19 mouse cellular contexts compared by ENCODE assay signal in the genomic region with DNA sequence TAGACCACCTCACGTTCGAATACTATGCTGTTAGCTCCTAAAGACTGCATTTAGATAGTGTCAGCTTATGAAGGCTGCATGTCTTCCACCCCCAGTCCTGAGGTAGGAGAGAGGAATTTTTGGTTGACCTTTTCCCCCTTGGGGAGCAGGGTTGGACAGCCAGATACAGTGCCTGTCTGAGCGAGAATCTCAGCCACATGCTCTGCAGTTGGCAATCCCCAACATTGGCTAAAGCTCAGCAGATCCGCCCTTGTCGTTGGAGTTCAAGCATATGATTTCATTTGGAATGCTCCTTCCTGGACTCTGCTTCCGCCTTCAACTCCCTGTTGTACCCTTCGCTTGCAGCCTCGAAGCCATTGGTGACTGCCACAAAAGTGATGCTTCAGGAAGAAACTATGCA. TPM values are rescaled to one million over a fixed set of nuclear protein-coding genes. Genes with fewer than 3 reads are reported as not detected.
DNase-seq lines count a peak whose midpoint lies in the region.
"Had no signal": no experiment of that assay in that cellular context is flagged by ENCODE, and none has a peak within 500 bp of the region (broad histone marks: within the 10 kb centered on the region; RNA-seq: fewer than 3 reads in every experiment).

No protein-coding gene starts in this region.

- DNase-seq in gastrocnemius, postnatal 14 days = peak; percentile 25
- no peak for DNase-seq in gastrocnemius, postnatal 10 days
- peak; percentile 46 for DNase-seq in adipocyte (ENCODE audit: low spot score)
- DNase-seq in gastrocnemius, postnatal 36 days = peak; percentile 18 to 29
- no peak for DNase-seq in cerebellum, adult 8-10 months
- no peak for DNase-seq in retina, postnatal 1 day
- DNase-seq: adrenal gland, postnatal 10 days; adrenal gland, postnatal 36 days; cerebellum, adult 18-20 months; cerebellum, adult 9-11 months; cerebellum, postnatal 25 days; forebrain, postnatal 0 days; heart, postnatal 36 days; kidney, adult 18-20 months had no signal

- intact Hi-C loops in gastrocnemius, postnatal 14 days (cut with DNase I; ENCODE audit: low total_unique reads) = no loop called here
- intact Hi-C loops in gastrocnemius, postnatal 36 days (cut with DNase I) = no loop called here

RNA-seq across cellular contexts. Expression of gene Emp1, which starts 26.0 kb away (rescaled TPM):
- total RNA-seq in gastrocnemius, postnatal 14 days (2021) = 100 to 1,000 TPM in 1 of 2 experiments, 10 to 100 TPM in 1; 83.9 to 105 TPM
- 100 to 1,000 TPM; 145 to 163 TPM for total RNA-seq in gastrocnemius, postnatal 10 days (2021)
- total RNA-seq in gastrocnemius, postnatal 36 days (2021) = 10 to 100 TPM; 25.5 to 34.9 TPM
- total RNA-seq: granulocyte monocyte progenitor cell, adult 5-6 weeks; MEL had no signal

RNA-seq across cellular contexts. Expression of gene Pbp2, which starts 26.2 kb away (rescaled TPM):
- not detected for total RNA-seq in gastrocnemius, postnatal 14 days (2021)
- not detected for total RNA-seq in gastrocnemius, postnatal 10 days (2021)
- total RNA-seq in gastrocnemius, postnatal 36 days (2021) = not detected
- total RNA-seq: adrenal gland, adult 18-20 months; adrenal gland, postnatal 10 days; adrenal gland, postnatal 36 days; common myeloid progenitor, adult 5-6 weeks; forebrain, postnatal 0 days; granulocyte monocyte progenitor cell, adult 5-6 weeks; heart, adult 8-10 months; heart, postnatal 36 days; MEL had no signal

Comparison
In these comparisons a context has a peak if more than half of its experiments do, and no peak if none do; other contexts are left out.
1. DNase-seq: peak in gastrocnemius, postnatal 14 days (single experiment), adipocyte (single experiment) and gastrocnemius, postnatal 36 days (2 of 2); none in gastrocnemius, postnatal 10 days (single experiment), cerebellum, adult 8-10 months (single experiment) and retina, postnatal 1 day (single experiment).